Mouse (Mus musculus): ENCODE data around the gene Elp4. TPM values are rescaled to one million over a fixed set of nuclear protein-coding genes. Genes with fewer than 3 reads are reported as not detected.

The Elp4 gene
- total RNA-seq, 2 experiments from 2014 or later = 8.9 to 12.1 TPM

GRCm38 (mm10) chr2:105683771-105684410 is 220.5 kb downstream of the Elp4 start:
- intact Hi-C loops (cut with DNase I) = loop anchor here (10.0 kb wide), 1 partner anchor 221 kb away; the partner anchor contains the start of genes Elp4 and Immp1l
- no peak overlapping the region for H3K4me3 ChIP-seq
- DNase-seq = no peak
- TF ChIP-seq CTCF (IDR thresholded peaks at IDR 0.05) = no peak
- H3K27ac ChIP-seq = no peak overlapping the region

DNA sequence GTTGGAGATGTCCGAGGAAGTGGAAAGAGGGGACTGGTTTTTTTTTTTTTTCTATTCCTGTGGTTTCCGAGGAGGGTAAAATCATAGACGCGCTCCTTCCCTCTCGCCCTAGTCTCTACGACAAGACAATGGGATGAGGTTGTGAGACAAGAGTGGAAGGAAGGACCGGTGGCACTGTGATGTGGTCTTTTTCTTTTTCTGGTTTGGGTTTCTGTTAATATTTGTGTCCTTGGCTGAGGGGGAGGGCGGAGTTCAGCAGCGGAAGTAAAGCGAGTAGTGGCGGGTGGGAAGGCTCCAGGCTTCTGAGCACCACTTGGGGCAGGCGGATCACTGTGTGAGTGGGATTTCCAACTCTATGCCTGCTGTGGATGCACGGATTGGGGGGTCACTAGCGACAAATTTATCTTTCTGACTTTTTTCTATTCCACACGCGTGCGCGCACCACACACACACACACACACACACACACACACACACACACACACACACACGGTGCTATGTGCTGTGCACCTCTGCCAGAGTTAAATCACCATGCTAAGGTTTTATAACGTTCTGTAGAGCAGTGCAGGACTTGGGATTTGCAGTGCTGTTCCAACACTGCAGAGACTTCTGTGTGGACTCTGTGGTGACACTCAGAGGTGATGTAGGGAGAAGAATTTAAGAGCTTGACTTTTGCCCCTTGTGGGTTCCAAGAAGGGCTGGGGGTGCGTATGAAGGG is 221.6 kb downstream of the Elp4 start:
- no peak for TF ChIP-seq CTCF (IDR thresholded peaks at IDR 0.05)
- H3K4me3 ChIP-seq = no peak overlapping the region

DNA sequence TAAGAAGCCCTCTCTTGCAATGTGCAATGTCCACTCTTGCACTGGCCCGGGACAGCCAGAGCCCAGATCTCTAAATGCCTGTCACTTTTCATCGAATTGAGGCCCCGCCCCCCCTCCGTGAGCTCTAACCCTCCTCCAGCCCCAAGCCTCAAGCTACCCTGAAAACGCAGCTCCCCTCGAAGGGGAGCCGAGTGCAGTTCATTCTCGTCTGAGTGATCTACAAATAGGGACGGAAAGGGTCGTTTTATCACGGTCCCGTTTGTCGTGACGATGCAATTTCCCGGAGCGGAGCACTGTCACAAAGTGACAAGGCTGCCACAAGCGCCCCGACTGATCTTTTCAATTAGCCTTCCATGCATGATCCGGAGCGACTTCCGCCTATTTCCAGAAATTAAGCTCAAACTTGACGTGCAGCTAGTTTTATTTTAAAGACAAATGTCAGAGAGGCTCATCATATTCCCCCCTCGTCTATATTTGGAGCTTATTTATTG is 222.3 kb downstream of the Elp4 start:
- intact Hi-C loops (cut with DNase I) = loop anchor here (10.0 kb wide), 1 partner anchor 223 kb away; the partner anchor contains the start of genes Elp4 and Immp1l
- Histone ChIP-seq H3K4me3 (peak overlapping the region; percentile 48), H3K27ac (no peak overlapping the region)
- TF ChIP-seq CTCF (IDR thresholded peaks at IDR 0.05) = no peak
- DNase-seq = no peak

More for the DNA sequence above, 221.6 kb downstream of the Elp4 start:
- intact Hi-C loops (cut with DNase I) = loop anchor here (10.0 kb wide), 1 partner anchor 222 kb away; the partner anchor contains the start of genes Elp4 and Immp1l
- DNase-seq = no peak
- H3K27ac ChIP-seq = no peak overlapping the region

DNA sequence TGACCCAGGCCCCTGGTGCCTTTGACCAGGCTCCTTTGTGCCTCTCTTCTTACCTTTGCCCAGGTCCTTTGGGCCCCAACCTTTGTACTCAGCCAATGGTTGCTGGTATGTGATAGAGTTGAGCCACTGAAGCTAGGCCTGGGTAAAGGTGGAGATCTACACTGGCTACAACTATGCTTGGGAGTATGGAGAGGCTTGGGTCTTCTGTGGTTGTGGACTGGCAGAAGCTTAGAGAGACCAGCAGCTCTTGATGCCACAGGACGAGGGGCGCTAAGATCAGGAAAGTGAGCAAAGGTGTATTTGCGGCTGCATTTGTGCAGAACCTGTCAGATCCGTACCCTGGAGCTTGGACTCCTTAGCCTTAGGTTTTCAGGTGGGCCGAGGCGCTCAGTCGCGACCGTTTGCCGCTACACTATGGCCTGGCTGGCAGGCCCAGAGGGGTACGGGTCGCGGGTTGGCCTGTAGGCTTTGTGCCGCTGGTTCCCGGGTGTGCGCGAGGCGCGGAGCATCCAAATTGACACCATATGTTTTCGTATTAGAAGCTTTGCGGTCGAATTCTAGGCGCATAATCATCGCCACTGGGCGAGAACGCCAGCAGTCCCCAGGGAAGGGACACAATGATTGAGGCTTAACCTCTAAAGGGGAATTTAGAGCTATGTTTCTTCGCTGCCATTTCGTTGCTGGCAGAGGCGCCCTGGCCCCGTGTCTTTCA is 223.2 kb downstream of the Elp4 start:
- H3K4me3 ChIP-seq = no peak overlapping the region
- intact Hi-C loops (cut with DNase I) = loop anchor here (10.0 kb wide), 1 partner anchor 224 kb away; the partner anchor contains the start of genes Elp4 and Immp1l
- DNase-seq = no peak
- no peak for TF ChIP-seq CTCF (IDR thresholded peaks at IDR 0.05)
- no peak overlapping the region for H3K27ac ChIP-seq

GRCm38 (mm10) chr2:105680146-105680998 is 224.0 kb downstream of the Elp4 start:
- DNase-seq = no peak
- Histone ChIP-seq H3K4me3 (no peak overlapping the region), H3K27ac (no peak overlapping the region)
- intact Hi-C loops (cut with DNase I) = loop anchor here (10.0 kb wide), 1 partner anchor 224 kb away; the partner anchor contains the start of genes Elp4 and Immp1l
- TF ChIP-seq CTCF (IDR thresholded peaks at IDR 0.05) = no peak

DNA sequence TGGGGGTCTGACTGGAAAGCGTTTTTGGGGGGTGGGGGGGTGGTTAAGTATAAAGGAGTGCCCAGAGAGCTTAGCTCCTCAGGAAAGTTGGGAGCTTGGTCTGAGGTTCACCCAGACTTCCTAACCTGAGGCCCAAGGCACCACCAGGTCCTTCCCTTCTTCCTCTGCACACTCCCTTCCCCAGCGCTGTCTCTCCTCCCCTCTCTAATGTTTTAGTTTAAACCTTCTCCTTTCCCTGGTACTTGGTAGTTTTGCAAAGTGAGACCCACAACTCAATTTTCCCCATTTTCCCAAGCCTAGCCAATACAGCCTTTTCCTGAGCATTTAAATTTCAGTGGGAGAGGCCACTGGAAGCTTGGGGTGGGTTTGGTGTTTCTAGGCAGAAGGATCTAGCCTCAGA is 225.0 kb downstream of the Elp4 start:
- no peak for TF ChIP-seq CTCF (IDR thresholded peaks at IDR 0.05)

DNA sequence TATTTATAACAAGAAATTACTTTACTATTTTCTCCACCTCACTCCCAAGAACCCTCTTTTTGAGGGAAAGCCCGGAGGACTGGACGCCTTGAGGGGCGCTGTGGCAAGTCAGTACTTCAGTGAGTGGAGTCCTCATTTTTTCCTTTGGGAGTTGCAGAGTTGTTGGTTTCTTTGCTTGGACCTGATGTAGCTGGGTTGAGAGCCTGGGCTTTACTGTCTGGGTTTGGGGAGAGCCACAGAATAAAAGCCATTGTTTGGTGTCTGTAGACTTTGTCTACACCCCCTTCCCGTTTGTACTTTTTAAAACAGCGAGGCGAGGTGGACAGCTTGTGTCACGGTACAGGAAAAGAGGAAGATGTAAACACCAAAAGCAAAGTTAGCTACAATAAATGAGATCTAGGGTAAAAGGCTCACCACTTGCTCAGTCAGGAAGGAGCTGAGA is 225.5 kb downstream of the Elp4 start:
- no peak overlapping the region for H3K27ac ChIP-seq
- no peak overlapping the region for H3K4me3 ChIP-seq
- no peak for DNase-seq
- TF ChIP-seq CTCF (IDR thresholded peaks at IDR 0.05) = no peak
- intact Hi-C loops (cut with DNase I) = loop anchor here (5.0 kb wide), 1 partner anchor 323 kb away; the partner anchor contains the start of gene Dnajc24

More for the DNA sequence above, 225.0 kb downstream of the Elp4 start:
- no peak overlapping the region for H3K27ac ChIP-seq
- DNase-seq = no peak
- no peak overlapping the region for H3K4me3 ChIP-seq
- intact Hi-C loops (cut with DNase I) = loop anchor here (5.0 kb wide), 1 partner anchor 323 kb away; the partner anchor contains the start of gene Dnajc24

DNA sequence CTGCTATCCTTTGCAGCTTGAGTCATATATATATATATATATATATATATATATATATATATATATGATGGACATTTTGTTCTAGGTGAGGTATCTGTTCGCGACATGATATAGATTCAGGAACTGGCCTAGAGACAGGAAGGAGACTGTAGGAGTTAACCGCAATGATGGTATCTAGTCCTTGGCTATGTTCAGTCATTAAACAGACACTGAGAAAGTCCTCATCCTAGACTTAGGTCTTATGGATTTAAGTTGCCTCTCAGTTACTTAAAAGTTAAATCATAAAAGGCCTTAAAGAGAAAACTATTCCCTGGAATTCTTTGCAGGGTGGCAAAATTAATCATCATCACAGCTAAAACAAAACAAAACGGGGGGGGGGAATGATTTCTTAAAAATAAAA is 226.1 kb downstream of the Elp4 start:
- intact Hi-C loops (cut with DNase I) = loop anchor here (5.0 kb wide), 1 partner anchor 324 kb away; the partner anchor contains the start of gene Dnajc24
- no peak overlapping the region for H3K27ac ChIP-seq
- H3K4me3 ChIP-seq = no peak overlapping the region
- DNase-seq = no peak
- no peak for TF ChIP-seq CTCF (IDR thresholded peaks at IDR 0.05)

DNA sequence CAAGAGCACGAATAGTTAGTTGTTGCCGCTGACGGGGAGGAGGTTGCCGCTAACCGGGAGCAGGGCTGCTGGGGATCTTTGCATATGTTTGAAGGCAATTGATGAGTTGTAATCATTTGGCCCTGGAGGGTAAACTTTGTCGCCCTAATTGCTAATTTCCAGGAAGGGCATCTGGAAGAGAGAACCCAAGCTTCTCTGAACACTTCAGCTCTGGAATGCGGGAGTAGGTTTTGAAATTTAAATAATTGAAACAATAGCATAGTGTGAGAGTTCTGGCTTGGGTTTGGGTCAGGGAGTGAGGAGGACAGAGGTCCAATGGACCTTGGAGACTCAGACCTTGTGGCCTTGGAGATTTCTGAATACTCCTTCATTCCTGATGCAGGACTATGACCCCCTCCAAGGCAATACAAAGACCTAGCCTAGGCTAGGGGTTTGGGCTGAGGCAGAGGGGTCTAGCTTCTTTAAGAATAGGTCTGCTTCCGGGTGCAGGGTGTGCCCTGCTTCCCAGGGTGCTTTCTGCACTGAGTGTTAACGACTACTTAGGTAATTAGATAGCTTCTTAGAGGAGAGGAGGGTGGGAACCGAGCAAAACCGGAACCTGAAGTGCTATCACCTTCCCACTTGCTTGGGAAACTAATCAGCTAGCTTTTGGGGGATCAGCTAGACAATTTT is 226.8 kb downstream of the Elp4 start:
- no peak for TF ChIP-seq CTCF (IDR thresholded peaks at IDR 0.05)
- Histone ChIP-seq H3K4me3 (no peak overlapping the region), H3K27ac (no peak overlapping the region)
- DNase-seq = no peak
- intact Hi-C loops (cut with DNase I) = loop anchor here (5.0 kb wide), 1 partner anchor 325 kb away; the partner anchor contains the start of gene Dnajc24

DNA sequence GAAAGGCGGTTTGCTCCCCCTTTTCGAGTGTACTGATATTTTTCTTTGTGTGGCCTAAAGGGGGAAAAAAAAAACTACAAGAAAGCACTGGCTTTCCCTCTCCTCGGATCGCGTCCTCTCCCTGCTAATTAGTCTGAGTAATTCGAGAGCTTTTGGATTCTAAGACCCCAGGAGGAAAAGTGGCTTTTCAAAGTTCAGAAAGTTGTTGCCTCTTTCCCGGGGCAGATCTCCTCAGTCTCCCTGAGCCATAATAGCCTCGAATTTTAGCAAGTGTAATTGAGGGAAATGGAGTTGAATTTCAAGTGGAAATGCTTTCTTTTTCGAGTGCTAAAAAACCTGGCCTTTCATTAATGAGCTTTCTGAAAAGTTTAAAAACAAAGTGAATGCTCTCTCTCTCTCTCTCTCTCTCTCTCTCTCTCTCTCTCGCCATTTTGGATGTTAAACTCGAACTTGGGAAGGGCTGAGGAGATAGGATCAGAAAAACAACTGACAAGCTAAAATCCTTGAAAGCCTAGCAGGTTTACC is 227.4 kb downstream of the Elp4 start:
- intact Hi-C loops (cut with DNase I) = loop anchor here (5.0 kb wide), 1 partner anchor 325 kb away; the partner anchor contains the start of gene Dnajc24
- no peak for DNase-seq
- TF ChIP-seq CTCF (IDR thresholded peaks at IDR 0.05) = no peak
- Histone ChIP-seq H3K4me3 (no peak overlapping the region), H3K27ac (no peak overlapping the region)
